Mouse (Mus musculus): Measurements from ENCODE around the gene Zfp628. TPM values are rescaled to one million over a fixed set of nuclear protein-coding genes. Genes with fewer than 3 reads are reported as not detected.

The Zfp628 gene
- total and polyA plus RNA-seq, 2 experiments from 2014 or later: 1.7 to 8.9 TPM

DNA sequence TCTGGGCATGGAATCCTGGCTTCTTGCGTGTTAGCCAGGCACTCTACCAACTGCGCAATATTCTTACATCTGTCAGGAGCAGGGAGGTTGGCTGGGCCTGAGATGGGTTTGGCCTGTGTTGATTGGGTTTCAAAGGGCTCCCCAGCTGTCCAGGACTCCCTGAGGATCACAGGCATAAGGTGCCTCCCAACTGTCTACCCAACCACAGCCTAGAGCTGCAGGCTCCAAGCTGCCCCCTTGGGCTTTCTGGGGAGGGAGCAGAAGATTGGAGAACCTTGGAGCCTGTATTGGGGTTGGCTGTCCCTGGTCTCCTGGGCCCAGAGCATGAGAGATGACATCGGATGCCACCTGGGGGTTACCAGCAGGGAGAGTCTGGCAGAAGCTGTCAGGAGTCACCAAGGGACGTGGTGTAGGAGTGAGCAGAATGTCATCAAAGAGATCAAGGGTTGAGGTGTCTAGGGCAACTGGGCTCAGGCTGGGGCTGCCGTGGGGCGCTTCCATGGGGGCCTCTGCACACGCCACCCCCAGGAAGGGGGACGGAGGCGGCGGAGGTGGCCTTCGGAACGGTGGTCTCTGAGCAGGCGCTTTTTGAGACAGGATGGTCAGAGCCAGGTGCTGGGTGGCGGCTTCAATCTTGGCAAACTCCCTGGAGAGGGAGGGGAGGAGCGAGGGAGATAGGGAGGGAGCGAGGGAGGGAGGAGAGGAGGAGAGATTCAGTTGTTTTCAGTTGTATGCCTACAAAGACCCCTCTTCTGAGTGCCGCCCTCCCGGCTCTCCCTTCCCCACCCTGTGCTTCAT lies 16.0 kb upstream of the Zfp628 start:
- Histone ChIP-seq H3K4me1 (ENCODE audit: control insufficient read depth, insufficient read depth) (peaks cover 10% of the 10 kb centered on the region; the same call in 1 of the 2 replicates), H3K27me3 (ENCODE audit: control insufficient read depth, insufficient read depth, low read length) (no peaks in the 10 kb centered on the region), H3K9ac (replicated peaks; ENCODE audit: low read depth, low read length) (peak overlapping the region; percentile 38), H3K9me3 (replicated peaks; ENCODE audit: control insufficient read depth, low read length) (no peaks in the 10 kb centered on the region), H3K4me3 (ENCODE audit: low read depth, low read length) (peak overlapping the region; percentile 30), H3K36me3 (replicated peaks; ENCODE audit: control insufficient read depth, insufficient read depth, low read length) (no peaks in the 10 kb centered on the region), H3K27ac (ENCODE audit: low read depth) (peak overlapping the region; percentile 75), H3K4me2 (ENCODE audit: low read depth, low read length) (peak overlapping the region; percentile 63)
- DNase-seq (ENCODE audit: low spot score): peak; percentile 39
- peak; percentile 27; the same call in 1 of the 2 replicates for ATAC-seq (ENCODE audit: insufficient read depth, low read depth)
- no peak for TF ChIP-seq CTCF (IDR thresholded peaks at IDR 0.05; ENCODE audit: low read depth)
- TF ChIP-seq EP300 (IDR thresholded peaks at IDR 0.05; ENCODE audit: low read depth): no peak
- WGBS: 23% methylated on average over 16 of the region's 18 CpGs

DNA sequence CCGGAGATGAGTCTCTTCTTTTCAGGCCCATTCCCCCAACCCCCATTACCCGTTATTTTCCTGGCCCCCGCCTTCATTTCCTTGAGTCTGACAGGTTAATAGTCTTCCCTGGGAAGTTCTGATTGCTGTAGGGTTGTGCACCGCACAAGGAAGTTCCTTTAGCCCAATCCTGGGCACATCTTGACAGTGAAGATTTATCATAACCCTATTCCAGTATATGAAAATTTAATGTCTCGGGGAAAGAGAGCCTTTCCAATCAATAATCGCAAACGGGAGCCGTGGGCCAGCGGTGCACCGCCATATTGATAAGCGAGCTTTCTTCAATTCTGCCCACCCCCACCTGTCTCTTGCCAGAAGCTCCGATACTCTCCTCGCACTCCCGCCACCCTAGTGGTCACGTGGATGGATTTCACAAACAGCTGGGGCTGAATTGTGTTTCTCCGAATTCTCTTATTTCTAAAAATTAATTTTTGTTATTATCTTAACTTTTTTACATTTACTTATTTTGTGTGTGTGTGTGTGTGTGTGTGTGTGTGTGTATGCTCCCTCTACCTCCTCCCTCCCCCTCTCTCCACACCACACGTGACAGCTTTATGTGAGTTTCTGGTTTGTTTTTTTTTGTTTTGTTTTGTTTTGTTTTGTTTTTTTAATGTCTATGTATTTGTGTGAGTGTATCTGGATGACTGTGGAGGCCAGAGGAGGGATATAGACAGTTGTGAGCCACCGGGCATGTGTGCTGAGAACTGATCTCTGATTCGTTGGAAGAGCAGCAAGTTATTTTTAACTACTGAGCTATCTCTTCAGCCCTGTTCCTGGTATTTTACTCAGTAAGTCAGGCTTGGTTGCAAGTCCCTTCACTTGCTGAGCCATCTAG lies 15.1 kb upstream of the Zfp628 start:
- H3K27ac ChIP-seq (ENCODE audit: low read depth): peak overlapping the region; percentile 75
- DNase-seq (ENCODE audit: low spot score) (peak; percentile 88), ATAC-seq (ENCODE audit: insufficient read depth, low read depth) (peak; percentile 86)
- H3K4me1 ChIP-seq (ENCODE audit: control insufficient read depth, insufficient read depth): peaks cover 10% of the 10 kb centered on the region; the same call in 1 of the 2 replicates
- no peaks in the 10 kb centered on the region for H3K9me3 ChIP-seq (replicated peaks; ENCODE audit: control insufficient read depth, low read length)
- H3K9ac ChIP-seq (replicated peaks; ENCODE audit: low read depth, low read length): peak overlapping the region; percentile 39
- WGBS: 8% methylated on average over 19 of the region's 19 CpGs
- H3K27me3 ChIP-seq (ENCODE audit: control insufficient read depth, insufficient read depth, low read length): no peaks in the 10 kb centered on the region
- no peak for TF ChIP-seq EP300 (IDR thresholded peaks at IDR 0.05; ENCODE audit: low read depth)
- 0 out of 2 replicates have a peak, but pooled peaks have one; percentile 1 for TF ChIP-seq CTCF (IDR thresholded peaks at IDR 0.05; ENCODE audit: low read depth)
- H3K4me3 ChIP-seq (ENCODE audit: low read depth, low read length): peak overlapping the region; percentile 30
- peak overlapping the region; percentile 63 for H3K4me2 ChIP-seq (ENCODE audit: low read depth, low read length)
- no peaks in the 10 kb centered on the region for H3K36me3 ChIP-seq (replicated peaks; ENCODE audit: control insufficient read depth, insufficient read depth, low read length)

GRCm38 (mm10) chr7:4900523-4900851 lies 14.5 kb upstream of the Zfp628 start:
- peak overlapping the region; percentile 63 for H3K4me2 ChIP-seq (ENCODE audit: low read depth, low read length)
- no peaks in the 10 kb centered on the region for H3K9me3 ChIP-seq (replicated peaks; ENCODE audit: control insufficient read depth, low read length)
- H3K27ac ChIP-seq (ENCODE audit: low read depth): peak overlapping the region; percentile 75
- peaks cover 10% of the 10 kb centered on the region; the same call in 1 of the 2 replicates for H3K4me1 ChIP-seq (ENCODE audit: control insufficient read depth, insufficient read depth)
- 18% methylated on average over 11 of the region's 11 CpGs for WGBS
- peak overlapping the region; percentile 30 for H3K4me3 ChIP-seq (ENCODE audit: low read depth, low read length)
- TF ChIP-seq EP300 (IDR thresholded peaks at IDR 0.05; ENCODE audit: low read depth): no peak
- TF ChIP-seq CTCF (IDR thresholded peaks at IDR 0.05; ENCODE audit: low read depth): no peak
- ATAC-seq (ENCODE audit: insufficient read depth, low read depth): no peak
- H3K9ac ChIP-seq (replicated peaks; ENCODE audit: low read depth, low read length): peak overlapping the region; percentile 39; the same call in 1 of the 2 replicates
- DNase-seq (ENCODE audit: low spot score): no peak
- H3K36me3 ChIP-seq (replicated peaks; ENCODE audit: control insufficient read depth, insufficient read depth, low read length): no peaks in the 10 kb centered on the region
- no peaks in the 10 kb centered on the region for H3K27me3 ChIP-seq (ENCODE audit: control insufficient read depth, insufficient read depth, low read length)

- ATAC-seq (ENCODE audit: insufficient read depth, low read depth) (0 out of 2 replicates have a peak, but pooled peaks have one; percentile 11), DNase-seq (ENCODE audit: low spot score) (no peak)
- Histone ChIP-seq H3K9me3 (replicated peaks; ENCODE audit: control insufficient read depth, low read length) (no peaks in the 10 kb centered on the region), H3K4me1 (ENCODE audit: control insufficient read depth, insufficient read depth) (peaks cover 10% of the 10 kb centered on the region; the same call in 1 of the 2 replicates), H3K27me3 (ENCODE audit: control insufficient read depth, insufficient read depth, low read length) (no peaks in the 10 kb centered on the region), H3K36me3 (replicated peaks; ENCODE audit: control insufficient read depth, insufficient read depth, low read length) (no peaks in the 10 kb centered on the region), H3K27ac (ENCODE audit: low read depth) (peak overlapping the region; percentile 75; the same call in 1 of the 2 replicates), H3K9ac (replicated peaks; ENCODE audit: low read depth, low read length) (no peak overlapping the region), H3K4me3 (ENCODE audit: low read depth, low read length) (peak overlapping the region; percentile 30; the same call in 1 of the 2 replicates), H3K4me2 (ENCODE audit: low read depth, low read length) (no peak overlapping the region; the same call in 1 of the 2 replicates)
- TF ChIP-seq CTCF (IDR thresholded peaks at IDR 0.05; ENCODE audit: low read depth): peak; percentile 63
- TF ChIP-seq EP300 (IDR thresholded peaks at IDR 0.05; ENCODE audit: low read depth): no peak
- WGBS: 62% methylated on average over 8 of the region's 8 CpGs
Measured at GRCm38 (mm10) chr7:4901171-4901570, 13.8 kb upstream of the Zfp628 start.

GRCm38 (mm10) chr7:4902404-4902803 lies 12.6 kb upstream of the Zfp628 start:
- no peaks in the 10 kb centered on the region for H3K27me3 ChIP-seq (ENCODE audit: control insufficient read depth, insufficient read depth, low read length)
- no peak overlapping the region for H3K4me3 ChIP-seq (ENCODE audit: low read depth, low read length)
- ATAC-seq (ENCODE audit: insufficient read depth, low read depth) (no peak), DNase-seq (ENCODE audit: low spot score) (no peak)
- H3K4me1 ChIP-seq (ENCODE audit: control insufficient read depth, insufficient read depth): peaks cover 10% of the 10 kb centered on the region; the same call in 1 of the 2 replicates
- H3K36me3 ChIP-seq (replicated peaks; ENCODE audit: control insufficient read depth, insufficient read depth, low read length): no peaks in the 10 kb centered on the region
- H3K4me2 ChIP-seq (ENCODE audit: low read depth, low read length): no peak overlapping the region
- H3K27ac ChIP-seq (ENCODE audit: low read depth): no peak overlapping the region
- H3K9me3 ChIP-seq (replicated peaks; ENCODE audit: control insufficient read depth, low read length): no peaks in the 10 kb centered on the region
- no peak overlapping the region for H3K9ac ChIP-seq (replicated peaks; ENCODE audit: low read depth, low read length)
- WGBS: 71% methylated on average over 9 of the region's 9 CpGs
- no peak for TF ChIP-seq EP300 (IDR thresholded peaks at IDR 0.05; ENCODE audit: low read depth)
- no peak for TF ChIP-seq CTCF (IDR thresholded peaks at IDR 0.05; ENCODE audit: low read depth)

Measured in heart, postnatal 0 days (tissue).